Mouse (Mus musculus): Measurements from ENCODE around the gene Hfe2. TPM values are rescaled to one million over a fixed set of nuclear protein-coding genes. Genes with fewer than 3 reads are reported as not detected.
"Not testable (repeated sequence)": the region's sequence is repeated elsewhere in the genome, so short reads cannot be mapped to it uniquely, and the experiment has no call there.

Gene Hfe2
- 1.1 and 1.8 TPM in 2 replicates for polyA plus RNA-seq (2015; fragmentation: Nextera tagmentation; extraction: Ambion mirVana)

DNA sequence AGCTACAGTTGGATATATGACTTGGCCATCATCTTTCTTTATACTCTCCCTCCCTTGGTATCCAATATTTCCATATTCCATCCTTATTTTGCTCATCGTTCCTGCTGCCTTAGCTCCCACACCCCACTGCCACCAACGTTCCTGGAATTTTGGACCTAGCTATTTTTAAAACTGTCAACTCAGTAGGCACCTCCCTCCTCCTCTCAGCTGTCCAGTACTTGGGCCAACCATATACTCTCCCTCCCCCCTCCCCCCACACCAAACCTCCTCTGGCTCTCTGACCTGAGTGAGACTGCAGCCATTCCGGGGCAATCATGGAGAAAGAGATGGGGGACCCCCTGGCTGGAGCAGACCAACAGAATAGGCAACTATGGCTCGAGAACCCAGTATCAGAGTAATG, at the start of gene Hfe2:
TSS of gene Hfe2 (plus strand) at position 259 of the 400 bp plus-strand sequence.
- H3K4me1 ChIP-seq, result peaks cover 10% of the 10 kb centered on the region
- H3K36me3 ChIP-seq, result no peaks in the 10 kb centered on the region
- H3K27me3 ChIP-seq, result peaks cover 60% of the 10 kb centered on the region
- H3K27ac ChIP-seq, result no peak within 1 kb of the TSS
- WGBS, result 67% methylated on average over 4 of the region's 4 CpGs
- no peak within 1 kb of the TSS for H3K4me2 ChIP-seq
- no peak within 1 kb of the TSS for H3K9ac ChIP-seq
- H3K4me3 ChIP-seq (replicated peaks), result no peak within 1 kb of the TSS
- ATAC-seq (replicated peaks; ENCODE audit: low FRiP score), result no peak
- no peaks in the 10 kb centered on the region for H3K9me3 ChIP-seq (replicated peaks)

GRCm38 (mm10) chr3:96477084-96477483, 47.9 kb upstream of the Hfe2 start:
- peaks cover 73% of the 10 kb centered on the region for H3K27me3 ChIP-seq
- ATAC-seq (replicated peaks; ENCODE audit: low FRiP score), result no peak
- H3K9ac ChIP-seq, result no peak overlapping the region
- no peak overlapping the region for H3K27ac ChIP-seq
- H3K4me3 ChIP-seq (replicated peaks), result no peak overlapping the region
- H3K4me2 ChIP-seq, result no peak overlapping the region
- peaks cover 10% of the 10 kb centered on the region for H3K4me1 ChIP-seq
- no peaks in the 10 kb centered on the region for H3K9me3 ChIP-seq (replicated peaks)
- H3K36me3 ChIP-seq, result no peaks in the 10 kb centered on the region
- 43% methylated on average over 3 of the region's 3 CpGs for WGBS

- peaks cover 68% of the 10 kb centered on the region for H3K27me3 ChIP-seq
- ATAC-seq (replicated peaks; ENCODE audit: low FRiP score), result no peak
- no peaks in the 10 kb centered on the region for H3K9me3 ChIP-seq (replicated peaks)
- no peak overlapping the region for H3K4me2 ChIP-seq
- 60% methylated on average over 6 of the region's 6 CpGs for WGBS
- no peak overlapping the region for H3K27ac ChIP-seq
- H3K36me3 ChIP-seq, result no peaks in the 10 kb centered on the region
- no peak overlapping the region for H3K4me3 ChIP-seq (replicated peaks)
- peaks cover 10% of the 10 kb centered on the region for H3K4me1 ChIP-seq
- H3K9ac ChIP-seq, result no peak overlapping the region
Observed at GRCm38 (mm10) chr3:96477558-96477957, 47.4 kb upstream of the Hfe2 start.

DNA sequence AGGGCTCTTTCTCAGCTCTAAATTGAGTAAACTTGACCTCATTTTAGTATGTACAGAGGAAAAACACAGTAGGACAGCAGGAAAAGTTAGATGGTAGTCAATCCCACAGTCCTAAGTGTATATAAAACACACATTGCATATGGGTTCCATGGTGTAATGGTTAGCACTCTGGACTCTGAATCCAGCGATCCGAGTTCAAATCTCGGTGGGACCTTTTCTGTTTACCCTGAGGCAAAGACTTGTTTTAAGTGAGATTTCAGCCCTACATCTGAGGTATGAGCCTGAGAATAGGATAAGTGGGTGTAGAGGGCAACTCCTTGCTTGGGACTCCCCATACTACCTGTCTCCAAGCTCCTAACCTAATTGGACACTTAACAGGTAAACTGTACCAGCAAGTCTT, 45.7 kb upstream of the Hfe2 start:
- H3K4me1 ChIP-seq, result peaks cover 10% of the 10 kb centered on the region
- no peak overlapping the region for H3K4me2 ChIP-seq
- peaks cover 61% of the 10 kb centered on the region for H3K27me3 ChIP-seq
- WGBS, result 35% methylated on average over 3 of the region's 3 CpGs
- H3K4me3 ChIP-seq (replicated peaks), result no peak overlapping the region
- no peak overlapping the region for H3K27ac ChIP-seq
- H3K36me3 ChIP-seq, result no peaks in the 10 kb centered on the region
- ATAC-seq (replicated peaks; ENCODE audit: low FRiP score), result no peak
- H3K9ac ChIP-seq, result no peak overlapping the region
- no peaks in the 10 kb centered on the region for H3K9me3 ChIP-seq (replicated peaks)

GRCm38 (mm10) chr3:96480684-96481270, 44.2 kb upstream of the Hfe2 start:
- no peak overlapping the region for H3K4me3 ChIP-seq (replicated peaks)
- no peak overlapping the region for H3K4me2 ChIP-seq
- H3K4me1 ChIP-seq, result 0 out of 2 replicates have a peak, but pooled peaks cover 6% of the 10 kb centered on the region
- no peaks in the 10 kb centered on the region for H3K36me3 ChIP-seq
- no peak overlapping the region for H3K9ac ChIP-seq
- H3K9me3 ChIP-seq (replicated peaks), result no peaks in the 10 kb centered on the region
- no peak for ATAC-seq (replicated peaks; ENCODE audit: low FRiP score)
- peaks cover 56% of the 10 kb centered on the region for H3K27me3 ChIP-seq
- 79% methylated on average over 4 of the region's 4 CpGs for WGBS
- no peak overlapping the region for H3K27ac ChIP-seq

GRCm38 (mm10) chr3:96481856-96482255, 43.1 kb upstream of the Hfe2 start:
- no peak for ATAC-seq (replicated peaks; ENCODE audit: low FRiP score)
- H3K9ac ChIP-seq, result no peak overlapping the region

GRCm38 (mm10) chr3:96482451-96482850, 42.5 kb upstream of the Hfe2 start:
- no peak for ATAC-seq (replicated peaks; ENCODE audit: low FRiP score)
- Histone ChIP-seq H3K27ac (no peak overlapping the region), H3K9ac (no peak overlapping the region), H3K4me1 (peaks cover 10% of the 10 kb centered on the region; the same call in 1 of the 2 replicates), H3K9me3 (replicated peaks) (no peaks in the 10 kb centered on the region), H3K27me3 (peaks cover 40% of the 10 kb centered on the region), H3K36me3 (no peaks in the 10 kb centered on the region), H3K4me3 (replicated peaks) (no peak overlapping the region), H3K4me2 (no peak overlapping the region)
- WGBS, result 89% methylated on average over 13 of the region's 13 CpGs

More at GRCm38 (mm10) chr3:96481856-96482255, 43.1 kb upstream of the Hfe2 start:
- Histone ChIP-seq H3K9me3 (replicated peaks) (no peaks in the 10 kb centered on the region), H3K27me3 (peaks cover 46% of the 10 kb centered on the region), H3K36me3 (no peaks in the 10 kb centered on the region), H3K27ac (no peak overlapping the region), H3K4me3 (replicated peaks) (no peak overlapping the region), H3K4me1 (0 out of 2 replicates have a peak, but pooled peaks cover 6% of the 10 kb centered on the region), H3K4me2 (no peak overlapping the region)
- WGBS, result 80% methylated on average over 3 of the region's 3 CpGs

- ATAC-seq (replicated peaks; ENCODE audit: low FRiP score), result not testable (repeated sequence)
- 51% methylated on average over 7 of the region's 7 CpGs for WGBS
Observed at GRCm38 (mm10) chr3:96483044-96483443, 41.9 kb upstream of the Hfe2 start.

DNA sequence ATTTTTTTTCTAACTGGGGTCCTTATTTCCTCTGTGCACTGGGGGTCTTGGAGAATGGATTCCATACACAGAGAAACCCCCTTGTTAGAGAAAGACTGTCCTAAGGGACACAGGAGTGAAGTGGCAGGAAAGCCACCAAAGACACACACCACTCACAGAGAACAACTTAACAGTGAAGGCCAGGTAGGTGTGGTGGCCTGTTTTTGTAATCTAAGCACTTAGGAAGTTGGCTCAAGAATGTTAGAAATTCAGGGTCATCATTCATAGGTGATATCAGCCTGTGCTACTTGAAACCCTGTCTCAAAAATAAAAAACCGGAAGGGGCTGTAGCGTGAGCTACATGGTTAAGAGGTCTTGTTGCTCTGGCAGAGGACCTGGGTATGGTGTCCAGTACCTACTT, 41.0 kb upstream of the Hfe2 start:
- no peak overlapping the region for H3K9ac ChIP-seq
- no peak overlapping the region for H3K4me2 ChIP-seq
- 85% methylated on average over 2 of the region's 2 CpGs for WGBS
- H3K9me3 ChIP-seq (replicated peaks), result no peaks in the 10 kb centered on the region
- peaks cover 27% of the 10 kb centered on the region for H3K27me3 ChIP-seq
- H3K4me3 ChIP-seq (replicated peaks), result no peak overlapping the region
- no peak for ATAC-seq (replicated peaks; ENCODE audit: low FRiP score)
- H3K4me1 ChIP-seq, result peaks cover 17% of the 10 kb centered on the region; the same call in 1 of the 2 replicates
- no peak overlapping the region for H3K27ac ChIP-seq
- H3K36me3 ChIP-seq, result no peaks in the 10 kb centered on the region

More at GRCm38 (mm10) chr3:96483044-96483443, 41.9 kb upstream of the Hfe2 start:
- peaks cover 34% of the 10 kb centered on the region for H3K27me3 ChIP-seq
- not testable (repeated sequence) for H3K27ac ChIP-seq; H3K4me3 ChIP-seq (replicated peaks); H3K9me3 ChIP-seq (replicated peaks); H3K4me2 ChIP-seq; H3K36me3 ChIP-seq; H3K9ac ChIP-seq
- peaks cover 16% of the 10 kb centered on the region; the same call in 1 of the 2 replicates for H3K4me1 ChIP-seq

- 82% methylated on average over 4 of the region's 4 CpGs for WGBS
Observed at GRCm38 (mm10) chr3:96484921-96485320, 40.1 kb upstream of the Hfe2 start.

DNA sequence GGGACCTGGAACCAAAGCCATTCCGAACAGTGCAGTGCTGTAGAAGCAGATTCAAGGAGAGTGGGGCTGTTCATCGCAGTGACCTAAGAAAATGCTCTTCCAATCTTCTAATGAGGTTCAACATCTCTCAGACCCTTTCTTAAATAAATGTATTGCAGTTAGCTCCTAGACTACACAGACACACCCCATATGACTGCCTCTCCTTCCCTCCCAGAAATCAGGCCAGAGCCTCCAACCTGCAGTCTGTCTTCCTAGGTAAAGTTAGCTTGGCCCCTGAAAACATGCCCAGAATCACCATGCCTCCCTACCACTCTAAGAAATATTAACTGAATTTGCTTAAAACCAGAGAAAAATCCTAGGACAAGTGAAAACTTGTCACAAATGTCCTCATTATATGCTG, 39.6 kb upstream of the Hfe2 start:
- ATAC-seq (replicated peaks; ENCODE audit: low FRiP score), result no peak
- 0 out of 2 replicates have a peak overlapping the region, but pooled peaks have one; percentile 16 for H3K4me2 ChIP-seq
- no peaks in the 10 kb centered on the region for H3K9me3 ChIP-seq (replicated peaks)
- peaks cover 17% of the 10 kb centered on the region; the same call in 1 of the 2 replicates for H3K4me1 ChIP-seq
- H3K9ac ChIP-seq, result no peak overlapping the region
- no peaks in the 10 kb centered on the region for H3K36me3 ChIP-seq
- H3K27me3 ChIP-seq, result peaks cover 19% of the 10 kb centered on the region; the same call in 1 of the 2 replicates
- no peak overlapping the region for H3K27ac ChIP-seq
- 89% methylated on average over 2 of the region's 2 CpGs for WGBS
- H3K4me3 ChIP-seq (replicated peaks), result no peak overlapping the region

More at GRCm38 (mm10) chr3:96484921-96485320, 40.1 kb upstream of the Hfe2 start:
- Histone ChIP-seq H3K27me3 (peaks cover 19% of the 10 kb centered on the region; the same call in 1 of the 2 replicates), H3K27ac (no peak overlapping the region), H3K4me1 (peaks cover 17% of the 10 kb centered on the region; the same call in 1 of the 2 replicates), H3K9ac (no peak overlapping the region), H3K4me2 (0 out of 2 replicates have a peak overlapping the region, but pooled peaks have one; percentile 16), H3K4me3 (replicated peaks) (no peak overlapping the region), H3K36me3 (no peaks in the 10 kb centered on the region), H3K9me3 (replicated peaks) (no peaks in the 10 kb centered on the region)
- no peak for ATAC-seq (replicated peaks; ENCODE audit: low FRiP score)

DNA sequence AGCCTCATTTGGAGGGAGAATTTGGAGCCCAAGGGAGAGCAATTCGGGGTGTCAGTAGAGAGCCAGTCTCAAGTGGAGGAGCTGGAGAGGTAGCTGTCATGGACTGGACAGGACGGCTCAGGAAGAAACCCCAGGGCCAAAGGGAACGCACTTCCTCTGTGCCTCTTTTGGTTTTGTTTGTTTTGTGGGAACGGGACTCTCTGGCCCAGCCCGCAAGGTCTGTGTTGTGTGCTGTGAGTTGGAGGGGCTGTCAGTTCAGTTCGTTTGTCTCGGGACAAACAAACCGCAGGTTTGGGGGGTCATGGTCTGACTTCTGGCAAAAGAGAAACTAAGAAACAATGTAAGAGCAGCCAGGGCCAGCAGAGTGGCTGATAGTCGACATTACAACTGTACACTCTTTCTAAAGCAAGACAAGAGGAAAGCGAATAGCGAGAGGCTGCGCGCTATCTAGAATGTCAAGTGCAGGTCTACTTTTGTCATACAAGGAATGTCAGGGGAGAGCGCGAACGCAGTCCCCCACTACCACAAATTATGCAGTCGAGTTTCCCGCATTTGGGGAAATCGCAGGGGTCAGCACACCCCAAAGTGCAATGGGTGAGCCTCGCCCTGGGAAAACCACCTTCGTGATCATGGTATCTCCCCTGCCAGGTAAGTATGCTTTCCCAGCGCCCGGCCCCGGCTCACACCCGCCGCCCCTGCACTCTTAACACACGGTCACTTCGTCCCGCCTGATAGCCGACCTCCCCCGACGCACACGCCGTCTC, 38.7 kb upstream of the Hfe2 start:
- peaks cover 17% of the 10 kb centered on the region; the same call in 1 of the 2 replicates for H3K4me1 ChIP-seq
- not testable (repeated sequence) for H3K4me3 ChIP-seq (replicated peaks); H3K27ac ChIP-seq; H3K9me3 ChIP-seq (replicated peaks); H3K36me3 ChIP-seq; H3K9ac ChIP-seq; H3K4me2 ChIP-seq
- peaks cover 19% of the 10 kb centered on the region; the same call in 1 of the 2 replicates for H3K27me3 ChIP-seq
- peak; percentile 73 for ATAC-seq (replicated peaks; ENCODE audit: low FRiP score)
- 0% methylated on average over 4 of the region's 34 CpGs for WGBS
